ENCODE assay signal across 9 mouse cellular contexts in genomic region chr2:92370375-92370774, GRCm38 (mm10). TPM values are rescaled to one million over a fixed set of nuclear protein-coding genes. Genes with fewer than 3 reads are reported as not detected.
A peak's percentile ranks its signal among the peaks of the same experiment; 100 is the strongest.
DNase-seq lines count a peak whose midpoint lies in the region; ATAC-seq and TF ChIP-seq lines count a peak whose summit lies in the region.
"Had no signal": no experiment of that assay in that cellular context is flagged by ENCODE, and none has a peak within 500 bp of the region (broad histone marks: within the 10 kb centered on the region; RNA-seq: fewer than 3 reads in every experiment).

No protein-coding gene starts in this region.

- H3K27ac ChIP-seq in heart, embryonic 13.5 days (replicated peaks) = no peak overlapping the region
- no peak overlapping the region for H3K27ac ChIP-seq in ES-Bruce4 (ENCODE audit: insufficient read depth, low read length)
- peak overlapping the region; percentile 90 for H3K27ac ChIP-seq in forebrain, embryonic 10.5 days
- no peak overlapping the region for H3K27ac ChIP-seq in liver, embryonic 12.5 days

- ATAC-seq in heart, embryonic 13.5 days (ENCODE audit: extremely low read depth, insufficient number of reproducible peaks, low FRiP score, low TSS enrichment) = no peak
- ATAC-seq in liver, embryonic 12.5 days = no peak

- peaks cover 75% of the 10 kb centered on the region for H3K27me3 ChIP-seq in heart, embryonic 13.5 days (replicated peaks)
- H3K27me3 ChIP-seq in ES-Bruce4 (ENCODE audit: control insufficient read depth, insufficient read depth, low read length, poor library complexity, severe bottlenecking) = no peaks in the 10 kb centered on the region
- H3K27me3 ChIP-seq in forebrain, embryonic 10.5 days (ENCODE audit: poor library complexity, severe bottlenecking) = peaks cover 46% of the 10 kb centered on the region
- H3K27me3 ChIP-seq in liver, embryonic 12.5 days (replicated peaks) = peaks cover 73% of the 10 kb centered on the region

- peak overlapping the region; percentile 53 for H3K4me3 ChIP-seq in heart, embryonic 13.5 days
- H3K4me3 ChIP-seq in ES-Bruce4 (ENCODE audit: low read depth, low read length) = peak overlapping the region; percentile 71
- peak overlapping the region; percentile 64 for H3K4me3 ChIP-seq in forebrain, embryonic 10.5 days
- peak overlapping the region; percentile 41 for H3K4me3 ChIP-seq in liver, embryonic 12.5 days

- no peak for TF ChIP-seq POLR2A in ES-Bruce4 (IDR thresholded peaks at IDR 0.05; ENCODE audit: insufficient read depth, low read length)

- H3K4me1 ChIP-seq in heart, embryonic 13.5 days = peaks cover 33% of the 10 kb centered on the region
- H3K4me1 ChIP-seq in ES-Bruce4 (ENCODE audit: control insufficient read depth, insufficient read depth, low read length) = peaks cover 9% of the 10 kb centered on the region
- H3K4me1 ChIP-seq in forebrain, embryonic 10.5 days = peaks cover 84% of the 10 kb centered on the region
- H3K4me1 ChIP-seq in liver, embryonic 12.5 days = peaks cover 29% of the 10 kb centered on the region

- no peak for DNase-seq in heart, adult 8-10 months (ENCODE audit: low spot score)
- DNase-seq in forebrain, embryonic 10.5 days (ENCODE audit: extremely low spot score, low spot score) = no peak
- no peak for DNase-seq in MN1 (ENCODE audit: low spot score)
- no peak for DNase-seq in frontal cortex, postnatal 14 days (ENCODE audit: low spot score in 2 of 2)
- DNase-seq in frontal cortex, postnatal 25 days (ENCODE audit: low spot score in 2 of 2) = no peak

- H3K9ac ChIP-seq in heart, embryonic 13.5 days = peak overlapping the region; percentile 74
- H3K9ac ChIP-seq in ES-Bruce4 (ENCODE audit: low read depth, poor library complexity, severe bottlenecking) = peak overlapping the region; percentile 39
- H3K9ac ChIP-seq in liver, embryonic 12.5 days = peak overlapping the region; percentile 39; the same call in 1 of the 2 replicates

- H3K9me3 ChIP-seq in heart, embryonic 13.5 days = no peaks in the 10 kb centered on the region
- no peaks in the 10 kb centered on the region for H3K9me3 ChIP-seq in ES-Bruce4 (replicated peaks; ENCODE audit: control insufficient read depth, insufficient read depth, low read length, poor library complexity, severe bottlenecking)
- no peaks in the 10 kb centered on the region for H3K9me3 ChIP-seq in forebrain, embryonic 10.5 days
- no peaks in the 10 kb centered on the region for H3K9me3 ChIP-seq in liver, embryonic 12.5 days (replicated peaks)
- H3K9me3 ChIP-seq: G1E had no signal

- 13% methylated on average over 19 of the region's 19 CpGs for WGBS in heart, embryonic 13.5 days
- WGBS in forebrain, embryonic 10.5 days = 11% methylated on average over 19 of the region's 19 CpGs
- 18% methylated on average over 19 of the region's 19 CpGs for WGBS in liver, embryonic 12.5 days (ENCODE audit: insufficient replicate concordance)

- no peak for TF ChIP-seq EP300 in ES-Bruce4 (IDR thresholded peaks at IDR 0.05; ENCODE audit: insufficient read depth, low read depth, low read length)

- H3K4me2 ChIP-seq in heart, embryonic 13.5 days = peak overlapping the region; percentile 76
- H3K4me2 ChIP-seq in liver, embryonic 12.5 days = peak overlapping the region; percentile 63

- no peak for TF ChIP-seq CTCF in ES-Bruce4 (IDR thresholded peaks at IDR 0.05; ENCODE audit: low read depth, low read length)

- H3K36me3 ChIP-seq in heart, embryonic 13.5 days = 0 out of 2 replicates have a peak, but pooled peaks cover 2% of the 10 kb centered on the region
- H3K36me3 ChIP-seq in ES-Bruce4 (ENCODE audit: control insufficient read depth, insufficient read depth, low read length, poor library complexity, severe bottlenecking) = 0 out of 2 replicates have a peak, but pooled peaks cover 1% of the 10 kb centered on the region
- H3K36me3 ChIP-seq in forebrain, embryonic 10.5 days (replicated peaks) = peaks cover 34% of the 10 kb centered on the region
- no peaks in the 10 kb centered on the region for H3K36me3 ChIP-seq in liver, embryonic 12.5 days
- H3K36me3 ChIP-seq: G1E had no signal

RNA-seq across cellular contexts. Expression of gene Pex16, which starts 4.1 kb away (rescaled TPM):
- polyA plus RNA-seq in heart, embryonic 13.5 days (2015; fragmentation: Nextera tagmentation; extraction: Ambion mirVana) = 15.8 and 17.3 TPM in 2 replicates
- 10 to 100 TPM; 22.2 to 28.5 (median 25.3) TPM for total RNA-seq in heart, adult 8-10 months (2022)
- polyA plus RNA-seq in ES-Bruce4 (2011; ENCODE audit: insufficient read depth, insufficient read length, low read depth, missing spikeins) = 7.3 and 7.9 TPM in 2 replicates
- polyA plus RNA-seq in forebrain, embryonic 10.5 days (2016; fragmentation: Nextera tagmentation; extraction: Ambion mirVana) = 23.8 and 24.6 TPM in 2 replicates
- 20.1 and 21.2 TPM in 2 replicates for polyA plus RNA-seq in liver, embryonic 12.5 days (2016; fragmentation: Nextera tagmentation; extraction: Ambion mirVana)

RNA-seq across cellular contexts. Expression of gene Large2, which starts 4.3 kb away (rescaled TPM):
- polyA plus RNA-seq in heart, embryonic 13.5 days (2015; fragmentation: Nextera tagmentation; extraction: Ambion mirVana) = 1.8 and 2.3 TPM in 2 replicates
- under 1 TPM in 1 of 4 experiments, not detected in 3; 0.75 TPM for total RNA-seq in heart, adult 8-10 months (2022)
- polyA plus RNA-seq in ES-Bruce4 (2011; ENCODE audit: insufficient read depth, insufficient read length, low read depth, missing spikeins) = 27.9 and 31.4 TPM in 2 replicates
- 31.9 and 33.5 TPM in 2 replicates for polyA plus RNA-seq in forebrain, embryonic 10.5 days (2016; fragmentation: Nextera tagmentation; extraction: Ambion mirVana)
- polyA plus RNA-seq in liver, embryonic 12.5 days (2016; fragmentation: Nextera tagmentation; extraction: Ambion mirVana) = 1.8 and 2.0 TPM in 2 replicates
- polyA plus RNA-seq: G1E had no signal

RNA-seq across cellular contexts. Expression of gene 1700029I15Rik, which starts 12.0 kb away (rescaled TPM):
- polyA plus RNA-seq in heart, embryonic 13.5 days (2015; fragmentation: Nextera tagmentation; extraction: Ambion mirVana) = 0.62 and 1.2 TPM in 2 replicates
- total RNA-seq in heart, adult 8-10 months (2022) = 1 to 10 TPM in 2 of 4 experiments, under 1 TPM in 2; 0.26 to 1.5 (median 0.86) TPM
- 1.2 TPM in 1 of 2 replicates, not detected in the other for polyA plus RNA-seq in ES-Bruce4 (2011; ENCODE audit: insufficient read depth, insufficient read length, low read depth, missing spikeins)
- polyA plus RNA-seq in forebrain, embryonic 10.5 days (2016; fragmentation: Nextera tagmentation; extraction: Ambion mirVana) = 3.9 and 4.4 TPM in 2 replicates
- polyA plus RNA-seq in liver, embryonic 12.5 days (2016; fragmentation: Nextera tagmentation; extraction: Ambion mirVana) = 1.1 and 1.4 TPM in 2 replicates

RNA-seq across cellular contexts. Expression of gene Mapk8ip1, which starts 30.7 kb away (rescaled TPM):
- 6.5 and 7.5 TPM in 2 replicates for polyA plus RNA-seq in heart, embryonic 13.5 days (2015; fragmentation: Nextera tagmentation; extraction: Ambion mirVana)
- total RNA-seq in heart, adult 8-10 months (2022) = 1 to 10 TPM; 3.4 to 4.6 (median 3.9) TPM
- polyA plus RNA-seq in ES-Bruce4 (2011; ENCODE audit: insufficient read depth, insufficient read length, low read depth, missing spikeins) = 13.6 and 16.0 TPM in 2 replicates
- 47.0 and 48.1 TPM in 2 replicates for polyA plus RNA-seq in forebrain, embryonic 10.5 days (2016; fragmentation: Nextera tagmentation; extraction: Ambion mirVana)
- 4.6 and 4.7 TPM in 2 replicates for polyA plus RNA-seq in liver, embryonic 12.5 days (2016; fragmentation: Nextera tagmentation; extraction: Ambion mirVana)
